Mouse (Mus musculus) T-helper 17 cell (primary cell): ENCODE results near the gene Rgs11.
"Not testable (repeated sequence)": the region's sequence is repeated elsewhere in the genome, so short reads cannot be mapped to it uniquely, and the experiment has no call there.

Experiments used
- in situ Hi-C, 2 experiments: fragments of 300-600 bp; cut with MboI, MseI; formaldehyde crosslinking; loops; 1 replicate in 1 of 2; 2 replicates in 1 of 2; pipeline ENCODE4 v1.15.1; 2025; ENCODE audit warnings: high pct_unique_total_duplicates in 2 of 2

Gene Rgs11

DNA sequence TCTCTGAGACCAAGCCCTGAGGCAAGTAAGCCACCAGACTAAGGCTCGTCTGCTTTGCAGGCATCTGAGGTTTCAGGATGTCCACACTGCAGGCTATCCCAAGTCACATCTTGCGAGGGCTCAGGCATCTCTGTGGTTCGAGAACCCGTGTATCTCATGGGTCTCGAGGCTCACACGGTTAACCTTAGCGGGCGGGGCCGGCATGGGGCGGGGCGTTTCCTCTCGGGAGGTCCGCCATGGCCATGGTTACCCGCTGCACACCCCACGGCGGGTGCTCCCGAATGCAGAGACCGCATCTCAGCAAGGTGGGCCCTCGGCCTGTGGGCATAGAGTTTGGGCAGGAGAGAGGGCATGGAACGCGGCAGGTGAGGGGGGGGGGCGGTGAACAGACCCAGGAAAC lies at the start of gene Rgs11:
Rgs11 (plus strand) TSS at position 215 of the 400 bp plus-strand sequence.
- in situ Hi-C loops, result no loop called here

GRCm38 (mm10) chr17:26162736-26163135 lies 40.0 kb upstream of the Rgs11 start:
- in situ Hi-C loops, result no loop called here

DNA sequence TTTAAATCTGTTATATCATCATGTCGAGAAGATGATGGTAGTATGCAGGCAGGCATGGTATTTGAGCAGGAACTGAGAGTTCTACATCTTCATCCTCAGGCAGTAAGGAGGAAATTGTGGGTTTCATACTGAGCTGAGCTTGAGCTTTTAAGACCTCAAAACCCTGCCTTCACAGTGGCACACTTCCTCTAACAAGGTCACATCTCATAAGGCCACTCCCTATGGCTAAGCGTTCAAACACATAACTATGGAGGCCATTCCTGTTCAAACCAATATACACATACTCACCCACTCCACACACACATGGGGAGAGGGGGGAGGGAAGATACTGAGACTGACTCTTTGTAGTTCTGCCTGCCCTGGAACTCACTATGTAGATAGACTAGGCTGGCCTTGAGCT lies 34.7 kb upstream of the Rgs11 start:
- in situ Hi-C loops, result no loop called here

DNA sequence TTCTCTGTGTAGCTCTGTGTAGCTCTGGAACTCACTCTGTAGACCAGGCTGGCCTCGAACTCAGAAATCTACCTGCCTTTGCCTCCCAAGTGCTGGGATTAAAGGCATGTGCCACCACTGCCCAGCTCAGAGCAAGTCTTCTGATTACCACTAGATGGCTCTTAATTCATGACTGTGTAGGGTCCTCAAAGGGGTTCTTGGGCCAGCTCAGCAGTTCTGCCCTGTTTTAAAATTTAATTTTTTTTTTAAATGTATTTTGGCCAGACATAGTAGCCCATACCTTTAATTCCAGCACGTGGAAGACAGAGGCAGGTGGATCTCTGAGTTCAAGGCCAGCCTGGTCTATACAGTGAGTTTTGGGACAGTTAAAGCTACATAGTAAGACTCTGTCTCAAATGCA lies 27.5 kb upstream of the Rgs11 start:
- in situ Hi-C loops, result not testable (repeated sequence)

DNA sequence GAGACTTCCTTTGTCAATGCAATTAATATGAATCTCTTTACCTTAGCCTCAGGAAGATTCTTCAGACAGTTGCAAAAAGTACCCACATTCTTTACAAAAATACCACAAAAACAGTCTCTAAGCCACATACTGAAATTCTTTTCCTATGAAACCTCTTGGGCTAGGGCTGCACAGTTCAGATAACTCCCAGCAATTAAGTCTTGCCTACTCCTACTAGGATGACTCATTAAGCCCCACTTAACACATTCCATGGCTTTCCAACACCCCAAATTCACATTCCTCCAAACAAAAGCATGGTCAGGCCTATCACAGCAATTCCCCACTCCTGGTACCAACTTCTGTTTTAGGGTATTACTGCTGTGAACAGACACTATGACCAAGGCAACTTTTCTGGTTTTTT lies 24.1 kb upstream of the Rgs11 start:
- in situ Hi-C loops, result no loop called here

DNA sequence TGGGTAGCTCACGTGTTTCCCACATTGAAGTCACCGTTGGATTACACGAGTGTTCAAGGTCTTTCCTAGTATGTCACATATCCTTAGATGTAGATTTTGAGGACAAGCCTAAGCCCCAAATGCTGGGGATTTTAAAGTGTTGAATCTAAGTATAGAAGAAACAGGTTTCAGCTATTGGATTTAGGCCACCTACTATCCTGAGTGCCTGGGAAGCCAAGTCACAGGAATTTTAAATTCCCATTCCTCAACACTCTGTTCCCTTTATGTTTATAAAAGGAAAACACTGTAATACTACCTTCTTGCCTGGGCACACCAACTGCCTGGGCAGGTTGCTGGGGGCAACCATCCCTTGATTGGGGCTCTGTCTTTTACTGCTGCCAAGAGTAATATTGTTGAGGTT lies 21.6 kb upstream of the Rgs11 start:
- in situ Hi-C loops, result no loop called here

GRCm38 (mm10) chr17:26187592-26187991 lies 15.2 kb upstream of the Rgs11 start:
- in situ Hi-C loops, result no loop called here

DNA sequence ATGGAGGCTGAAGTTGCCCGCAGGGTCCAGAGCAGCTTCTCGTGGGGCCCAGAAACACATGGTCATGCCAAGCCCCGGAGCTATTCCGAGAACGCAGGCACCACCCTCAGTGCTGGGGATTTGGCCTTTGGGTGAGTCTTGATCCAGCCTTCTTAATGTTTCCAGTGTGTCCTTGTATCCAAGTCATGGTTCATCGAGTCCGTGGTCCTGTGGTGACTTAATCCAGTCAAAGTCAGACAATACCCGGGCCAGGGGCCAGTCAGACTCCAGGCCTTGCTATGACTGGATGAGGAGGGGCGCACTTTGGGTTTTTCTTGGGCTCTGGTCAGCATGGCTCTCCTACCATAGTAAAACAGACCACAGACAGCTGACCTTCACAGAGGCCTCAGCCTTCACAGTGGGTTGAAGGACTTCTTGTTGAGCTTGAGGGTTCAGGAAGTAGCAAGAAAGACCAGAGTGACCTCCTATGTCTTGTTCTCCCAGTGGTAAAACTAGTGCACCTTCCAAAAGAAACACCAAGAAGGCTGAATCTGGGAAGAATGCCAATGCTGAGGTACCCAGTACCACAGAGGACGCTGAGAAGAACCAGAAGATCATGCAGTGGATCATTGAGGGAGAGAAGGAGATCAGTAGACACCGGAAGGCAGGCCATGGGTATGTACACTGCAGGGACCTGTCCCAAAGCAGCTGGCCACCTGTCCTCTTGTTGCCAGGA lies 14.5 kb upstream of the Rgs11 start:
- in situ Hi-C loops, result no loop called here

DNA sequence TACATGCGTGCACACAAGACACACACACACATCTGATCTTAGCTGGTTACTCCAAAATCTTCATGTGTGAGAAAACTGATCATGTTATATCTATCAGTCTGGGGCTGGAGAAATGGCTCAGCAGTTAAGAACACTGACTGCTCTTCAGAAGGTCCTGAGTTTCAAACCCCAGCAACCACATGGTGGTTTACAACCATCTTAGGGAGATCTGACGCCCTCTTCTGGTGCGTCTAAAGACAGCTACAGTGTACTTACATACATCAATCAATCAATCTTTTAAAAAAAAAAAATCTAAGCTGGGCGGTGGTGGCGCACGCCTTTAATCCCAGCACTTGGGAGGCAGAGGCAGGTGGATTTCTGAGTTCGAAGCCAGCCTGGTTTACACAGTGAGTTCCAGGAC lies 11.3 kb upstream of the Rgs11 start:
- in situ Hi-C loops, result loop anchor here in 1 of 2 experiments (10.0 kb wide), 1 partner anchor 423 kb away; no protein-coding TSS in a partner anchor

- in situ Hi-C loops, result loop anchor here in 1 of 2 experiments (10.0 kb wide), 1 partner anchor 422 kb away; no protein-coding TSS in a partner anchor
Measured at GRCm38 (mm10) chr17:26192481-26193190, 10.1 kb upstream of the Rgs11 start.

DNA sequence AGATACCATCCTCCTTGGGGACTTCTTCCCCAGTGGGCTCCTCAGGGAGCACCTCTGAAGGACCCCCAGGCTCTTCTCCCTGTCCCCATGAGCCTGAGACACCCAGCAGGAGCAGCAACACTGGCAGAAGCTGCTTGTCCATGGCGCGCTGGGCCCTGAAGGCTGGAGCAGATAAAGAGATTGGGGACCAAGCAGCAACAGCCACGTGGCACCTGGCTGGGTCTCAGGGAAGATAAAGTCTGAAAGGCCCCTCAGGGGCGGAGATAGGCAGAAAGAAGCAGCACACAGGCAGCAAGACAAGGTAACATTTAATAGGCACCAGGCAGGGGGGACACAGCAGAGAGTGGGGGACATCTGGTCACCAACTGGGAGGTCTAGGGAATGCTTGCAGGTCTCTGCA lies 3.9 kb upstream of the Rgs11 start, which contains the start of gene Pdia2:
Pdia2 (minus strand) TSS at position 196 of the 400 bp plus-strand sequence.
- in situ Hi-C loops, result loop anchor here in 1 of 2 experiments (10.0 kb wide), 1 partner anchor 416 kb away; no protein-coding TSS in a partner anchor

GRCm38 (mm10) chr17:26200831-26201705 lies 1.7 kb upstream of the Rgs11 start:
- in situ Hi-C loops, result no loop called here

DNA sequence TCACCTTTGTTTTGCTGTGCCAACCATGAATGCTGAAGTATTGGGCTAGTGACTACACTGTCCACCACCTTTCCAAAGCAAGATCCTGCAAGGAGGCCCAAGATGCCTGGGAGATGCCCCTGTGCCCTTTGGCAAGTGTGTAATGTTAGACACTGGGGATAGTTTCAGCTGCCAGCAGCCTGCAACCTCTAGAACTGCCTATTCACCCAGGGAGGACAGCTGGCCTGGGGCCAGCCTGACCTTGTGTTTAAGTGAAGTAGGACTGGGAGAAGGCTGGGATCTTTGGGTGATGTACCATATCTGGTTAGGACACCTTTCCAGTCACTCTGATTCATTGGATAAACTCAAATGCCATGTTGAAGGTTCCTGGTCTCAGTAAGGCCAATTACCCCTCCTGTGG lies 753 bp upstream of the Rgs11 start:
- in situ Hi-C loops, result no loop called here

- in situ Hi-C loops, result no loop called here
Measured at GRCm38 (mm10) chr17:26203321-26203811, 615 bp downstream of the Rgs11 start.

- in situ Hi-C loops, result no loop called here
Measured at GRCm38 (mm10) chr17:26204766-26205165, 2.0 kb downstream of the Rgs11 start.

- in situ Hi-C loops, result no loop called here
Measured at GRCm38 (mm10) chr17:26206392-26206791, 3.6 kb downstream of the Rgs11 start.

- in situ Hi-C loops, result no loop called here
Measured at GRCm38 (mm10) chr17:26207686-26208085, 4.9 kb downstream of the Rgs11 start, which contains the start of gene Arhgdig. TSS of gene Arhgdig (minus strand) at chr17:26207786.

DNA sequence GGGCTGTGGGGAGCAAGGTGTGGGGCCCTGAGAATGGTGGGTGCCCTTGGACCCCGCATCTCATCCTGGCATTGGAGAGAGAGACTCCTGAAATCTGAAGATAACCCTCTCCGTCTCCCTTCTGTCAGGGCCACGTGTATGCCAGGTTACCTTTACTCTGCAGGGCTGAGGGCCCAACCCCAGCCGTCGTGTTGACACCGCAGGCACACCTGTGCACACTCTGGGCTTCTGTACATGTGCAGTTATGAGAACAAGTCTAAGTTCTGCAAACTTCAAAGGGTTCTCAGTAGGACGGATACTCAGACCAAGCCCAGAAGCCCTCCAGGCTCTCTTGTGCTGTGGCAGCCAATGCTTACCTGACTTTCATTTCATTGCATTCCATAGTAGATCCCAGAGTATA lies 9.5 kb downstream of the Rgs11 start:
- in situ Hi-C loops, result no loop called here

- in situ Hi-C loops, result no loop called here
Measured at GRCm38 (mm10) chr17:26212681-26213080, 9.9 kb downstream of the Rgs11 start.

DNA sequence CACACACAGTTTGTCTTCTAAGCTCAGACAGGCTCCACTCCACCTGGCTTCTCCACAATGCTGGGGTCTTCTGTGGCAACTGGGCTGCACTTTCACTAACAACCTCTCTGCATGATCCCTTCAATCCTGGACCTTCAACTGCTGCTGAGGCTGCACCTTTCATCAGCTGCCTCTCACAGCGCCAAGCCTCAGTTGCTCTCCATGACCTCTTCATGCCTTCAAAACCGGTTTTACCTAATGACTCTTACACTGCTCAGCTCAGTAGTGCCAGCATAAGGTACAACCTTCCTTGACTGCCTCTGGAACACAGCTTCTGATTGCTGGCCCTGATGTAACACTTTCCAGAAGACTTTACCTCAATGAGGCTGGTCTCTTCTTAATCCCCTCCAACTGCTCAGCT lies 18.8 kb downstream of the Rgs11 start:
- in situ Hi-C loops, result no loop called here

DNA sequence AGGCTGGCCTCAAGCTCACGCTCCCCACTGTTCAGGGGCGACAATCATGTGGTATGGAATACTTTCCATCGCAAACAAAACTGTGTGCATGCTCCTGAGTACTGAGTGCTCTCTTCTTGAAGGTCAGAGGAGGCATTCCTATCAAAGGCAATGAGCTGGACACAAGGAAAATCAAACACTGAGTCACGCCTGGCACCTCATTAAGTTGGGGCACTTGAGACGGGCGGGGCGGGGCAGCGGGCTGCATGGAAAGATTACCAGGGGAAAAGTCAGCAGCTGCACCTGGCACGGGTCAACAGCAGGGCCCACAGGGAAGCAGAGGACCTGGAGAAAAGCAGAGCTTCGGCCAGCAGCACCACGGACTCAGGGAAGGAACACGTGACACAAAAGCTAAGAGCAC lies 22.4 kb downstream of the Rgs11 start:
- in situ Hi-C loops, result no loop called here

DNA sequence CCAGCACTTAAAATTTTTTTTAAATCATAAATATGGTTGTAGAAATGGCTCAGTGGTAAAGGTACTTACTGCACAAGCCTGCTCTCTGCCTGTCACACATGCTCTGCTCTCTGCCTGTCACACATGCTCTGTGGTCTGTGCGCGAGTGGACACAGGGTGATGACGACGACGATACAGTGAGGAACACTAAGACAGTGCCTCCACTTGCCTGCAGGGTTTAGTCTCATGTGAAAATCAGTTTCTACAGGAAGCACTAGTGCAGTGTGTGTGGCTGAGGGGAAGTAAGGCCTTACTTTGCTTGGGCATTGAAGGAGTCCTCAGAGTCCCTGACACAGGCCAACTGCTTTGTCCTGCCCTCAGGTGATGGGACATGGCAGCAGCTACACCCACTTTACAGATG lies 27.0 kb downstream of the Rgs11 start:
- in situ Hi-C loops, result no loop called here
